Mouse (Mus musculus) stomach, postnatal 0 days (tissue): ENCODE measurements around the gene Edar. TPM values are rescaled to one million over a fixed set of nuclear protein-coding genes. Genes with fewer than 3 reads are reported as not detected.
"Not testable (repeated sequence)": the region's sequence is repeated elsewhere in the genome, so short reads cannot be mapped to it uniquely, and the experiment has no call there.

Experiments used
- ATAC-seq: fragments of 200-750 bp; cut with Nextera tagmentation; 2 replicates; pipeline ENCODE4 v1.8.0; 2017; ENCODE audit not compliant: low FRiP score, low TSS enrichment
- DNase-seq: peaks from one replicate; pipeline ENCODE4 v3.0.0-alpha.2; 2016; ENCODE audit warnings: low spot score
- H3K27ac ChIP-seq: fragments of 300-500 bp; sonication (generic); replicated peaks from 2 replicates; pipeline ENCODE4 v1.5.1; 2014; ENCODE audit warnings: mild to moderate bottlenecking, control low read depth
- H3K27me3 ChIP-seq: fragments of 300-500 bp; sonication (generic); 2 replicates; pipeline ENCODE4 v1.6.1; 2014; ENCODE audit warnings: low read length; ENCODE audit not compliant: control insufficient read depth, insufficient read depth
- H3K36me3 ChIP-seq: fragments of 300-500 bp; sonication (generic); 2 replicates; pipeline ENCODE4 v1.6.1; 2014; ENCODE audit warnings: low read length, mixed read lengths; ENCODE audit not compliant: control insufficient read depth, insufficient read depth
- H3K4me1 ChIP-seq: fragments of 300-500 bp; sonication (generic); replicated peaks from 2 replicates; pipeline ENCODE4 v1.6.1; 2014; ENCODE audit warnings: antibody characterized with exemption; ENCODE audit not compliant: control insufficient read depth, insufficient read depth
- H3K4me2 ChIP-seq: fragments of 300-500 bp; sonication (generic); replicated peaks from 2 replicates; pipeline ENCODE4 v1.6.1; 2014; ENCODE audit warnings: low read depth, mild to moderate bottlenecking, control low read depth, moderate library complexity
- H3K4me3 ChIP-seq: fragments of 300-500 bp; sonication (generic); 2 replicates; pipeline ENCODE4 v1.5.1; 2014; ENCODE audit warnings: low read depth, low read length, control low read depth
- H3K9ac ChIP-seq: fragments of 300-500 bp; sonication (generic); 2 replicates; pipeline ENCODE4 v1.6.1; 2014; ENCODE audit warnings: mild to moderate bottlenecking, low read length, control low read depth, mixed read lengths
- H3K9me3 ChIP-seq: fragments of 300-500 bp; sonication (generic); 2 replicates; pipeline ENCODE4 v1.6.1; 2016; ENCODE audit warnings: low read length; ENCODE audit not compliant: control insufficient read depth
- CTCF ChIP-seq: IDR thresholded peaks from 2 replicates; pipeline ENCODE4 v1.5.1; 2016; ENCODE audit warnings: antibody characterized with exemption, low read depth, mild to moderate bottlenecking, moderate library complexity
- EP300 ChIP-seq: optimal IDR thresholded peaks from 2 replicates; pipeline ENCODE3; 2016; ENCODE audit warnings: antibody characterized with exemption
- WGBS: fragments of 180-500 bp; shearing (Covaris S2); extraction: QIAGEN DNeasy Blood & Tissue Kit; methylation state at CpG from one replicate; pipeline ENCODE4 v1.1.7; 2014; 5-methylcytosine and 5-hydroxymethylcytosine counted together
- polyA plus RNA-seq: library from polyadenylated mRNA; unstranded; fragments of >200 nt; fragmentation: Nextera tagmentation; extraction: Ambion mirVana; gene quantifications from 2 replicates; pipeline ENCODE4 v1.2.1, GENCODE M21; 2015

The Edar gene
- 0.64 and 0.73 TPM in 2 replicates for polyA plus RNA-seq

- Histone ChIP-seq H3K36me3 (no peaks in the 10 kb centered on the region), H3K4me2 (peak within 1 kb of the TSS; percentile 60), H3K27ac (no peak within 1 kb of the TSS), H3K9me3 (no peaks in the 10 kb centered on the region), H3K4me3 (peak within 1 kb of the TSS; percentile 39), H3K4me1 (no peaks in the 10 kb centered on the region), H3K27me3 (no peaks in the 10 kb centered on the region), H3K9ac (peak within 1 kb of the TSS; percentile 59)
- WGBS, result 1% methylated on average over 20 of the region's 20 CpGs
- TF ChIP-seq EP300 (no peak), CTCF (peak; percentile 94)
- ATAC-seq (peak; percentile 84), DNase-seq (peak; percentile 87)
These were observed at the start of gene Edar for GRCm38 (mm10) chr10:58675533-58675932. TSS of gene Edar (minus strand) at chr10:58675654.

GRCm38 (mm10) chr10:58718110-58718509 is 42.7 kb upstream of the Edar start, which contains the start of gene Gm17542:
TSS of gene Gm17542 (minus strand) at chr10:58718210.
- not testable (repeated sequence) for DNase-seq, H3K27ac ChIP-seq, H3K36me3 ChIP-seq, H3K27me3 ChIP-seq, H3K9me3 ChIP-seq, H3K9ac ChIP-seq, H3K4me2 ChIP-seq, H3K4me3 ChIP-seq, H3K4me1 ChIP-seq, ATAC-seq

GRCm38 (mm10) chr10:58714789-58715148 is 39.3 kb upstream of the Edar start:
- ATAC-seq (no peak), DNase-seq (no peak)
- no peak overlapping the region for H3K27ac ChIP-seq
- no peaks in the 10 kb centered on the region for H3K9me3 ChIP-seq
- no peaks in the 10 kb centered on the region for H3K36me3 ChIP-seq
- H3K4me2 ChIP-seq, result peak overlapping the region; percentile 52
- no peak overlapping the region for H3K9ac ChIP-seq
- H3K27me3 ChIP-seq, result no peaks in the 10 kb centered on the region
- H3K4me1 ChIP-seq, result no peaks in the 10 kb centered on the region
- TF ChIP-seq EP300 (no peak), CTCF (no peak)
- no peak overlapping the region for H3K4me3 ChIP-seq
- 48% methylated on average over 3 of the region's 3 CpGs for WGBS

- Histone ChIP-seq H3K4me3 (peak overlapping the region; percentile 25; the same call in 1 of the 2 replicates), H3K4me1 (no peaks in the 10 kb centered on the region), H3K27me3 (no peaks in the 10 kb centered on the region), H3K36me3 (no peaks in the 10 kb centered on the region), H3K27ac (no peak overlapping the region), H3K9me3 (no peaks in the 10 kb centered on the region), H3K9ac (no peak overlapping the region), H3K4me2 (peak overlapping the region; percentile 52)
- DNase-seq (no peak), ATAC-seq (no peak)
- 13% methylated on average over 24 of the region's 24 CpGs for WGBS
- no peak for TF ChIP-seq EP300
- no peak for TF ChIP-seq CTCF
These were observed 38.7 kb upstream of the Edar start for GRCm38 (mm10) chr10:58713855-58714788.

GRCm38 (mm10) chr10:58713225-58713624 is 37.8 kb upstream of the Edar start:
- no peak for TF ChIP-seq EP300
- Histone ChIP-seq H3K27me3 (no peaks in the 10 kb centered on the region), H3K9me3 (no peaks in the 10 kb centered on the region), H3K4me1 (no peaks in the 10 kb centered on the region), H3K4me2 (no peak overlapping the region), H3K4me3 (no peak overlapping the region), H3K27ac (no peak overlapping the region), H3K36me3 (no peaks in the 10 kb centered on the region), H3K9ac (no peak overlapping the region)
- no peak for DNase-seq
- no peak for ATAC-seq
- 93% methylated on average over 7 of the region's 7 CpGs for WGBS

GRCm38 (mm10) chr10:58709021-58709420 is 33.6 kb upstream of the Edar start:
- DNase-seq (no peak), ATAC-seq (no peak)
- Histone ChIP-seq H3K9ac (no peak overlapping the region), H3K36me3 (no peaks in the 10 kb centered on the region), H3K4me3 (no peak overlapping the region), H3K4me2 (no peak overlapping the region), H3K4me1 (no peaks in the 10 kb centered on the region), H3K27ac (no peak overlapping the region), H3K9me3 (no peaks in the 10 kb centered on the region), H3K27me3 (no peaks in the 10 kb centered on the region)
- WGBS, result 73% methylated on average over 4 of the region's 4 CpGs
- TF ChIP-seq EP300 (no peak), CTCF (no peak)
